Mouse (Mus musculus) cortical plate, adult 2 months (tissue): ENCODE measurements around the gene Thpo.

Source experiments
- CTCF ChIP-seq: fragments of 200-500 bp; IDR thresholded peaks from 2 replicates; pipeline ENCODE4 v1.5.1; 2011; ENCODE audit warnings: mild to moderate bottlenecking, control low read depth, low read length; ENCODE audit not compliant: insufficient read depth; ENCODE audit errors: extremely low read depth
- POLR2A ChIP-seq: fragments of 200-500 bp; IDR thresholded peaks from 2 replicates; pipeline ENCODE4 v1.6.1; 2011; ENCODE audit warnings: mild to moderate bottlenecking, low read length, control low read depth; ENCODE audit not compliant: insufficient read depth; ENCODE audit errors: extremely low read depth

DNA sequence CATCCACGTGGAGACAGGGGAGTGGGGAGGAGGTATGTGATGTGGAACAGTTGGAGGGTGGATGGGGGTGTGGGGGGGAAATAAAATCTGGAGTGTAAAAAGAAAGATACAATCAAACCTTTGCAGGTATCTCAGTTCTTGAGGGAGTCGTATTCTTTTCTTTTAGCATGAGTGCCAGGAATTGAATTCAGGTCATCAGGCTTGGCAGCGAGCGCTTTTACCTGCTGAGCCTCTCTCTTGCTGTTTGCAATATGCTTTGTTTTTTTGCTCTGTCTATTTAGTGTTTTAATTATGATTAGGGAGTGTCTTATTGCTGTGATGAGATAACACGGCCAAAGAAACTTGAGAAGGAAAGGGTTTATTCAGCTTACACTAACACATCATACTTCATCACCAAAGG is 40.7 kb upstream of the Thpo start:
- no peak for TF ChIP-seq CTCF
- no peak for TF ChIP-seq POLR2A
